Mouse (Mus musculus) erythroblast, embryonic 14.5 days (primary cell): ENCODE measurements around the gene Tenm4. TPM values are rescaled to one million over a fixed set of nuclear protein-coding genes. Genes with fewer than 3 reads are reported as not detected.

Experiments used
- H3K27me3 ChIP-seq: 2 replicates; pipeline ENCODE4 v1.6.1; 2012; ENCODE audit warnings: inconsistent platforms; ENCODE audit not compliant: control insufficient read depth
- H3K36me3 ChIP-seq: 2 replicates; pipeline ENCODE4 v1.6.1; 2012; ENCODE audit warnings: mild to moderate bottlenecking, inconsistent platforms; ENCODE audit not compliant: control insufficient read depth
- H3K4me1 ChIP-seq: 2 replicates; pipeline ENCODE4 v1.6.1; 2012; ENCODE audit warnings: inconsistent platforms; ENCODE audit not compliant: control insufficient read depth
- H3K4me3 ChIP-seq: replicated peaks from 2 replicates; pipeline ENCODE3; 2012; ENCODE audit warnings: moderate library complexity, mild to moderate bottlenecking, inconsistent platforms
- H3K9me3 ChIP-seq: 2 replicates; pipeline ENCODE4 v1.6.1; 2012; ENCODE audit warnings: low read length, inconsistent platforms, mixed read lengths; ENCODE audit not compliant: control insufficient read depth
- GATA1 ChIP-seq: IDR thresholded peaks from 2 replicates; pipeline ENCODE4 v1.6.1; 2012; ENCODE audit warnings: low read length, inconsistent platforms, mixed read lengths
- TAL1 ChIP-seq: IDR thresholded peaks from 3 replicates; pipeline ENCODE4 v1.6.1; 2012; ENCODE audit warnings: low read length, inconsistent platforms, mixed read lengths
- polyA plus RNA-seq: library from polyadenylated mRNA; stranded (reverse); fragments of >175 nt; gene quantifications from 2 replicates; pipeline ENCODE4 v1.2.3, GENCODE M21; 2012

Tenm4 gene
- polyA plus RNA-seq, 1 experiment = not detected

GRCm38 (mm10) chr7:96340826-96341225 lies 169.8 kb downstream of the Tenm4 start:
- no peaks in the 10 kb centered on the region; the same call in 1 of the 2 replicates for H3K9me3 ChIP-seq
- no peaks in the 10 kb centered on the region for H3K27me3 ChIP-seq
- TF ChIP-seq TAL1 (no peak), GATA1 (no peak)
- H3K36me3 ChIP-seq = no peaks in the 10 kb centered on the region
- no peaks in the 10 kb centered on the region for H3K4me1 ChIP-seq
- no peak overlapping the region for H3K4me3 ChIP-seq

- H3K4me1 ChIP-seq = no peaks in the 10 kb centered on the region
- H3K4me3 ChIP-seq = no peak overlapping the region
- no peaks in the 10 kb centered on the region for H3K36me3 ChIP-seq
- no peaks in the 10 kb centered on the region for H3K27me3 ChIP-seq
- H3K9me3 ChIP-seq = no peaks in the 10 kb centered on the region; the same call in 1 of the 2 replicates
- TF ChIP-seq GATA1 (no peak), TAL1 (no peak)
Observed at GRCm38 (mm10) chr7:96341479-96341878, 170.4 kb downstream of the Tenm4 start.

- no peaks in the 10 kb centered on the region for H3K36me3 ChIP-seq
- TF ChIP-seq TAL1 (no peak), GATA1 (no peak)
- H3K9me3 ChIP-seq = no peaks in the 10 kb centered on the region; the same call in 1 of the 2 replicates
- no peak overlapping the region for H3K4me3 ChIP-seq
- H3K4me1 ChIP-seq = no peaks in the 10 kb centered on the region
- no peaks in the 10 kb centered on the region for H3K27me3 ChIP-seq
Observed at GRCm38 (mm10) chr7:96342996-96343395, 171.9 kb downstream of the Tenm4 start.

- H3K27me3 ChIP-seq = no peaks in the 10 kb centered on the region
- H3K36me3 ChIP-seq = no peaks in the 10 kb centered on the region
- no peak overlapping the region for H3K4me3 ChIP-seq
- TF ChIP-seq TAL1 = no peak
- no peak for TF ChIP-seq GATA1
- no peaks in the 10 kb centered on the region for H3K4me1 ChIP-seq
- H3K9me3 ChIP-seq = no peaks in the 10 kb centered on the region; the same call in 1 of the 2 replicates
Observed at GRCm38 (mm10) chr7:96343667-96344066, 172.6 kb downstream of the Tenm4 start.

DNA sequence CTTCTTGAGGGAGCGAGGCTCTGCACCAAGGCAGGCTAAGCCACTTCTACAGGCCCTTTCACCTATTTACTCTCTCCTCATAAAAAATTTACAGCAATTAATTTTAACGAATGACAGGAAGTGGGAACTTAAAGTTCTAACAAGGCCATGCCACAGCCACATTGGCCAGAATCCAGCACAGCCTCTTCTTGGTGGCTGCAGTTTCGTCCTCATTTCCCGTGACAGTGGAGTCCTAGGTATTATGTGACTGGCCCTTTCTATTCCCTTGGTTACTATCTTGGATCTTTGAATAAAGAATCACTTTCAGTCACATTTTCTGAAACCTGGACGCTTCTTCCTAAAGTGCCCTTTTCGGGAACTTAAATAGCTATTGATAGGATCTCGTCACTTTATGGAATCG lies 181.6 kb downstream of the Tenm4 start:
- Histone ChIP-seq H3K4me1 (no peaks in the 10 kb centered on the region), H3K4me3 (no peak overlapping the region), H3K27me3 (no peaks in the 10 kb centered on the region), H3K36me3 (no peaks in the 10 kb centered on the region), H3K9me3 (no peaks in the 10 kb centered on the region)
- TF ChIP-seq TAL1 (no peak), GATA1 (no peak)

DNA sequence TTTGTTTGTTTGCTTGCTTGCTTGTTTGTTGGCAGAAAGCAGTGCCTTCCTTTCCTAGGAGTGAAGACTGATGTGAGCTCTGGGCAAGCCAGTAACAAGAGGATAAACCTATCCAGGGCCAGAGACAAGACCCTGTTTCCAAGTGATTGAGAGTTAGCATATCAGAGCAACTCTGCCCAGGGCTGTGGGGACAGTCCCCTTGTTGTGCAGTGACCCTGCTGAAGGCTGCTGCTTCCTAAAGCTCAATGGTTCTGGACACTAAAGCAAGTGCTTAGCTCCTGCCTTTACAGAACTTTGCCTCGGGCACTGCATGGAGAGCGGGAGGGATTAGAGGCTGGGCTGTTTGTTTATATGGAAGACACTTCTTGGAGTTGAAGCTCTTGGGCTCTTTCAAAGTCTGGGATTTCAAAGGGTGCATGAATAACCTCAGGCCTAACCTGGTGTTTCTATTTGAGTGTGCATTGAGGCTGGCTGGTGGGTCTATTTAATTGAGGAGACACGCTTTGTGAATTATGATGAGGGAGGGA lies 185.3 kb downstream of the Tenm4 start:
- no peaks in the 10 kb centered on the region for H3K27me3 ChIP-seq
- H3K4me1 ChIP-seq = no peaks in the 10 kb centered on the region
- no peaks in the 10 kb centered on the region for H3K36me3 ChIP-seq
- H3K9me3 ChIP-seq = no peaks in the 10 kb centered on the region
- TF ChIP-seq GATA1 (no peak), TAL1 (no peak)
- no peak overlapping the region for H3K4me3 ChIP-seq

- no peaks in the 10 kb centered on the region for H3K9me3 ChIP-seq
- no peak overlapping the region for H3K4me3 ChIP-seq
- H3K27me3 ChIP-seq = no peaks in the 10 kb centered on the region
- no peaks in the 10 kb centered on the region for H3K4me1 ChIP-seq
- TF ChIP-seq GATA1 = no peak
- TF ChIP-seq TAL1 = no peak
- no peaks in the 10 kb centered on the region for H3K36me3 ChIP-seq
Observed at GRCm38 (mm10) chr7:96357550-96357949, 186.5 kb downstream of the Tenm4 start.

GRCm38 (mm10) chr7:96363311-96363710 lies 192.3 kb downstream of the Tenm4 start:
- Histone ChIP-seq H3K4me1 (no peaks in the 10 kb centered on the region), H3K4me3 (no peak overlapping the region), H3K36me3 (no peaks in the 10 kb centered on the region), H3K9me3 (no peaks in the 10 kb centered on the region), H3K27me3 (no peaks in the 10 kb centered on the region)
- TF ChIP-seq TAL1 (no peak), GATA1 (no peak)

GRCm38 (mm10) chr7:96369947-96370346 lies 198.9 kb downstream of the Tenm4 start:
- H3K4me1 ChIP-seq = no peaks in the 10 kb centered on the region
- TF ChIP-seq GATA1 (no peak), TAL1 (no peak)
- H3K4me3 ChIP-seq = no peak overlapping the region
- no peaks in the 10 kb centered on the region for H3K27me3 ChIP-seq
- H3K9me3 ChIP-seq = peaks cover 6% of the 10 kb centered on the region; the same call in 1 of the 2 replicates
- H3K36me3 ChIP-seq = no peaks in the 10 kb centered on the region
